Mouse (Mus musculus): Measurements from ENCODE around the gene Olfr1373.
"Not testable (repeated sequence)": the region's sequence is repeated elsewhere in the genome, so short reads cannot be mapped to it uniquely, and the experiment has no call there.

Gene Olfr1373

GRCm38 (mm10) chr11:52145428-52145827 lies at the start of gene Olfr1373:
Gene Olfr1373 (minus strand): TSS chr11:52145528.
- DNase-seq (ENCODE audit: low read depth in 1 of 2, low spot score in 2 of 2): not testable (repeated sequence)

- not testable (repeated sequence) for DNase-seq (ENCODE audit: low read depth in 1 of 2, low spot score in 2 of 2)
Measured at GRCm38 (mm10) chr11:52180651-52181050, 35.3 kb upstream of the Olfr1373 start.

DNA sequence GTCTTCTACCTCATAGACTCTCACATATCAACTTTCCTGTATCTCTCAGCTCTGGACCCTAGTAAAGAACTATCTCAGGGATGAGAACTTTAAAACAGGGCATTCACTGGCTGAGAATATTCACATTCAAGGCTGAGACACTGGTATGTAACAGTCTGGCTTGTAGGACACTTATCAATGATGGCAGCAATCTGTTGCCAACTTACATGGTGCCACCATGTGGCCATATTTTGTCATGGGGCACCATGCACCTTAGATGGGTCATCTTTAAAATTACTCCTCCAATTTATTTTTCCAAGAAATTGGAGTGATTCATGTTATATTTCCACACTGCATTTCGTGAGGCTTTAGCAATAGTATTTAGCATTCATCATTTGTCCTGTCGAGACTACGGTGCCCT lies 34.6 kb upstream of the Olfr1373 start:
- DNase-seq (ENCODE audit: low read depth in 1 of 2, low spot score in 2 of 2): not testable (repeated sequence)

DNA sequence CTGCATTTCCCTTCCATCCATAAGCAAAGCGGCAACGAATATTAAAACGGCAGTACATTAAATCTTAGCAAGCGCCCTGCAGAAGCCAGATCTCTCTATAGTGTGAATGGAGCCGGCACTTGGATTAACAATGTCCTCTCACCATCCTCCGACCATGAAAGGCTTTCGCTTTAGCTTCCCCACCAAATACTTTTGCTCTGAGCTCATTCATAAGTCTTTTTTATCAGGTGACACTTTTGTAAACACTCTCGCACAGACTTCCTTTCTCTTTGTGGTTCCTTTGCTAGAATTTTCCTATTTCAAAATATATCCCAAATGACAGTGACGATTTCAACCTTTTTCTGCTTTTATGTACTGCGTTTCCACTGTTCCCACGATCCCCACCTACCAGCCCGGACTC lies 23.1 kb upstream of the Olfr1373 start:
- DNase-seq (ENCODE audit: low read depth in 1 of 2, low spot score in 2 of 2): no peak

GRCm38 (mm10) chr11:52167901-52168302 lies 22.6 kb upstream of the Olfr1373 start:
- not testable (repeated sequence) for DNase-seq (ENCODE audit: low read depth in 1 of 2, low spot score in 2 of 2)

- no peak for DNase-seq (ENCODE audit: low read depth in 1 of 2, low spot score in 2 of 2)
Measured at GRCm38 (mm10) chr11:52167126-52167525, 21.8 kb upstream of the Olfr1373 start.

- DNase-seq (ENCODE audit: low read depth in 1 of 2, low spot score in 2 of 2): no peak
Measured at GRCm38 (mm10) chr11:52163926-52164325, 18.6 kb upstream of the Olfr1373 start.

GRCm38 (mm10) chr11:52143675-52144074 lies 1.7 kb downstream of the Olfr1373 start:
- DNase-seq (ENCODE audit: low read depth in 1 of 2, low spot score in 2 of 2): not testable (repeated sequence)

GRCm38 (mm10) chr11:52130451-52131068 lies 14.8 kb downstream of the Olfr1373 start:
- no peak for DNase-seq (ENCODE audit: low read depth in 1 of 2, low spot score in 2 of 2)

DNA sequence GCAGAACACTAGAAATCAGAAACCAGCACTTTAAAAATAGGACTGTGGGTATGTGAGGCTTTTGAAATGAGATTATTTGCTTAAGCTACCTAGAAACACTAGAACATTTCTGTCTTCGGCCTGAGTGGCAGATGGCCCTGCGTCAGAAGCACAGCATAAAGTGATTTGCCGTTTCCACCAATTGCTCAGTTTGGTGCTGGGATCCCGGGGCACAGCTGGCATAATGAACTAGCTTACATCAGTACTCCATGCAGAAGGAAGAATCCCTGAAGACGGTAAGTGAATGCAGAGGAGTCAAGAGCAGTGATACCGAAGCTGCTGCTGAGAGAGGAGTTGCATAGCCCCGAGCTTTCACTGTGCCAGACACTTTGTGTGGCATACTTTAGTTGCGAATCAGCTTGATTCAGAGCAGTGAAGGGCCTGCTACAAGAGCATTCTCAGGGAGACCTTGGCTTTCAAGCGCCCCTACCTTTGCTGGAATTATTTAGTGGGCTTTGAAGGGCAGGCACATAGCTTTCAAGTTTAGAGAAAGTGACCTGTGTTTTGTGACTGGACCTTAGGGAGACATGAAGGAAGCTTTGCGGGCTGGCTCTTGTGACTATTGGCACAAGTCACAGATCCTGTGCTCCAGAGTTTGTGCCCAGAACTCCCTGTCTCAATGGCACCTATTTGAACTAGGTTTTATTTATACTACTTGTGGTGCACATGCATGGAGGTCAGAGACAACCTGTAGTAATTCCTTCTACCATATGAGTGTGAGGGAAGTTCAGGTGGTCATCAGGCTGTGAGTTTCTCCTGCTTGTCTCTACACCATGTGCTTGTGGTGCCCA lies 15.5 kb downstream of the Olfr1373 start:
- DNase-seq (ENCODE audit: low read depth in 1 of 2, low spot score in 2 of 2): no peak

DNA sequence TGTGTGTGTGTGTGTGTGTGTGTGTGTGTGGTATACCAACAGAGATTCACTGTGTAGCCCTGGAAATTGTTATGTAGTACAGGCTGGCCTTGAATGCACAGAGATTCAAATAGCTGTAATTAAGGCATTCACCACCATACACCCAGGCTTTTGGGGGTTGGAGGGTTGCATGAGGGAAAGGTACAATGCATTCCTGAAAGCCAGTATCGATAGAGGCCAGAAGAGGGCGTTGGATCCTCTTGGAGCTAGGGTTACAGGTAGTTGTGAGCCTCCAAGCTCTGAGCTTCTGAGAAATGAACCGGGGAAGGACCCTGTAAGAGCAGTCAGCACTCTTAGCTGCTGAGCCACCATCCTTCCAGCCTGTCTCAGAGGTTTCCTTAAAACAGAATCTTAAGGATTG lies 16.2 kb downstream of the Olfr1373 start:
- no peak for DNase-seq (ENCODE audit: low read depth in 1 of 2, low spot score in 2 of 2)

DNA sequence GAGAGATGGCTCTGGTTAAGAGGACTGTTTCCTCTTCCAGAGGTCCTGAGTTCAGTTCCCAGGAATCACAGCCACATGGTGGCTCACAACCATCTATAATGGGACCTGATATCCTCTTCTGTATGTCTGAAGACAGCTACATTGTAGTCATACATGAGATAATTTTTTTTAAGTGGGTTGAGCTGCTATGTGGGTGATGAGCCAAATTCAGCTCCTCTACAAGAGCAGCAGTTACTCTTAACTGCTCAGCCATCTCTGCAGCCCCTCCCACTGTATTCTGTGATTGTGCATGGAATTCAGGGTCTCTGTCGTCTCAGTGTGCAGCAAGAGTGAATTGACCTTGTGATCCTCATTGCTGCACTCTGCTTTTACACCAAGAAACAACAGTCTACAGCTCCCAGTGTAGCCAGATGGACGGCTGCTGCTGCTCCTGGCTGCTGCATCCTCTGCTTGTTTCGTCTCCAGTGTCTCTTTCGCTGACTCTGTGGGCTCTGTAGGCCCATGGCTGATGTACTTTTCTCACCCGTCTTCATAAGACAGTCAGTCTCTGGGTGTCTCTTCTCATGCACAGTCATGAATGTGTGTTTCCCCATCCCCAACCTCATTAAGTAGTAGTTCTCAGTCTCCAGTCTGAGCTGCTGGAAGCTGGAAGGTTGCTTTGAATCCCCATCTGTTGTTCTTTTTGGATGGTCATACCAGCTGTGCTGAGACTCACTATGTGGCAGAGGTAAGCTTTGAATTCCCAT lies 16.8 kb downstream of the Olfr1373 start:
- no peak for DNase-seq (ENCODE audit: low read depth in 1 of 2, low spot score in 2 of 2)

- no peak for DNase-seq (ENCODE audit: low read depth in 1 of 2, low spot score in 2 of 2)
Measured at GRCm38 (mm10) chr11:52127760-52128159, 17.6 kb downstream of the Olfr1373 start.

GRCm38 (mm10) chr11:52127169-52127568 lies 18.2 kb downstream of the Olfr1373 start:
- DNase-seq (ENCODE audit: low read depth in 1 of 2, low spot score in 2 of 2): no peak

- no peak for DNase-seq (ENCODE audit: low read depth in 1 of 2, low spot score in 2 of 2)
Measured at GRCm38 (mm10) chr11:52124468-52124867, 20.9 kb downstream of the Olfr1373 start.

GRCm38 (mm10) chr11:52122045-52122444 lies 23.3 kb downstream of the Olfr1373 start:
- DNase-seq (ENCODE audit: low read depth in 1 of 2, low spot score in 2 of 2): no peak

- DNase-seq (ENCODE audit: low read depth in 1 of 2, low spot score in 2 of 2): not testable (repeated sequence)
Measured at GRCm38 (mm10) chr11:52120415-52120814, 24.9 kb downstream of the Olfr1373 start.

DNA sequence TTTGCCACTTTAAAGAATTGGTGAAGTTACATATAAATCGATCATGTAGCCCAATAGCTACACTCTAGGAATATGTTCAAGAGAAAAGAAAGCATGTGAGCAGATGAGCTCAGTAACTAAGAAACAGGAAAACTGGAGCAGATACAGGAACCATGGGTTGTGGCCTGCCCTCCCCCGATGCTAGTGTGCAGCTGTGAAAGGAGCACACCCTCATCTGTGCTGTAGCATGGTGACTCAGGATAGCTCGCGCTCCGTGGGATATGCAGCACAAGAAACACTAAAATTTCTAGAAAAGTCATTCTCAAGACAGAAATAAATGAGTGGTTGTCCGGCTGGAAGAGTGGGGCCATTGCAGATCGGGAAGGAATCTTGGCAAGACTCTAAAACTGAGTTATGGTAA lies 28.2 kb downstream of the Olfr1373 start:
- no peak for DNase-seq (ENCODE audit: low read depth in 1 of 2, low spot score in 2 of 2)

DNA sequence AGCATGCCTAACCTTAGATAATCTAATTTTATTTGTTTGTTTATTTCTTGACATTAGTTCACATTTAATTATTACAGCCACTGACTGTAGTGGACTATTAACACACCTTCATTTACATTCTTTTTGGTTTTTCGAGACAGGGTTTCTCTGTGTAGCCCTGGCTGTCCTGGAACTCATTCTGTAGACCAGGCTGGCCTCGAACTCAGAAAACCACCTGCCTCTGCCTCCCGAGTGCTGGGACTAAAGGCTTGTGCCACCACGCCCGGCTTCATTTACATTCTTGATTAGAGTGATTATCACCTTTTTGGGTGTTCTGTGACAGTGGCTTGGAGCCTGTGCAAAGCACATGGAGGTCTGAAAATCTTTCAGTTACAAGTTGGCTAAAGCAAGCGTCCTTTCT lies 29.2 kb downstream of the Olfr1373 start:
- DNase-seq (ENCODE audit: low read depth in 1 of 2, low spot score in 2 of 2): not testable (repeated sequence)

GRCm38 (mm10) chr11:52115479-52115878 lies 29.8 kb downstream of the Olfr1373 start:
- no peak for DNase-seq (ENCODE audit: low read depth in 1 of 2, low spot score in 2 of 2)

DNA sequence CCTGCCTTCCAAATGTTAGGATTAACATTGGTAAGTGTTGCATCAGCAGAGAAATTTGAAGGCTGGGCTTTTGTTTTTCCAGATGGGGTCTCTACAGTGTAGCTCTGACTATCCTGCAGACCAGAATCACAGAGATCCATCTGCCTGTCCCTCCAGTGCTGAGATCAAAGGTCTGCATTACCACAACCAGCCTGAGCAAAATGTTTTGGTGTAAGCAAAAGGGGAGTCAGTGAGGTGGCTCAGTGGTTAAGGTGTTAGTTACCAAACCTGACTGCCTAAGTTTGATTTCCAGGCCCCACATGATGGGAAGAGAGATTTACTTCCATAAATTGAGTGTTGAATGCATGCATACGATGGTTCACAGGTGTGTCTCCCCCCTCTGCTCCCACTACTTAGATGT lies 35.9 kb downstream of the Olfr1373 start:
- no peak for DNase-seq (ENCODE audit: low read depth in 1 of 2, low spot score in 2 of 2)

- DNase-seq (ENCODE audit: low read depth in 1 of 2, low spot score in 2 of 2): no peak
Measured at GRCm38 (mm10) chr11:52108796-52109195, 36.5 kb downstream of the Olfr1373 start.
